Mouse (Mus musculus): ENCODE results near the gene Palm2.

The Palm2 gene

DNA sequence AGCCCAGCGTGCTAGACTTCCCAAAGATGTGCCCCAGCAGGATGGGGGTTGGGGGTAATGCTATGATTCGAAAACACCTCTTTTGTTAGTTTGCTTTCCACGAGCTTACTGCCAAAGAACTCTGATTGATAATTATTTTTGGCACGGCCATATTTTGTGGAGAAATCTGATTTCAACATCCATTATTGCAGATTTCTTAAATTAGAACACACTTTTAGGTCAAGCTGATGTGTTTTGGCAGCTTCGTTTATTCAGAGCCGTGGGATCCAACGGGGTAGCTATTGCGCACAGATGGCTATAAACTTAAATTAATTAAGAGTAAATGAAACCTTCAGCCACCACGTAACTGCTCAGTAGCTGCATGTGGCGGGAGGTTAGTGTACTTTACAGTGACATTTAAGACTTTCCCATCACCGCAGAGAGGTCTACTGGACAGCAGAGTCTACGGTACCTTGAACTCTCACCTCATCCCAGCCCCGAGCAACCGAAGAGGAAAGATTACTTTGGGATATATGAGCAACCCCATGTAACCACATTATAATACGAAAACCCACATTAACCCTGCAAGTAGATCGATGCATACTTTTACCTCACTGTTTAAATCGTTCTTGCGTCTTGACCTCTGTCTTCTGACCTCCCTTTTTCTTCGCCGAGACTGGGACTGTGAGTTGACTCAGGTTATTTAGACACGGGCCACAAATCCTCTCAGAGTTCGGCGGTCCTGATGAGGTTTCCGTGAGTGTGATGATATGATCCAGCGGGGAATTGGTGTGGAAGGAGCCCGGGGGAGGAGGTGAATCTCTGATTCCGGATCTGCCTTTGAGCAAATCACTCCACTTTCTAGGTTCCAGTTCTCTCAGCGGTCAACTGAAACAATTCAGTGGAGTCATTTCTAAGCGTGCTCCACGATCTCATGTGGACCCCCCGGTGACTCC lies 80.2 kb downstream of the Palm2 start:
- DNase-seq = no peak

DNA sequence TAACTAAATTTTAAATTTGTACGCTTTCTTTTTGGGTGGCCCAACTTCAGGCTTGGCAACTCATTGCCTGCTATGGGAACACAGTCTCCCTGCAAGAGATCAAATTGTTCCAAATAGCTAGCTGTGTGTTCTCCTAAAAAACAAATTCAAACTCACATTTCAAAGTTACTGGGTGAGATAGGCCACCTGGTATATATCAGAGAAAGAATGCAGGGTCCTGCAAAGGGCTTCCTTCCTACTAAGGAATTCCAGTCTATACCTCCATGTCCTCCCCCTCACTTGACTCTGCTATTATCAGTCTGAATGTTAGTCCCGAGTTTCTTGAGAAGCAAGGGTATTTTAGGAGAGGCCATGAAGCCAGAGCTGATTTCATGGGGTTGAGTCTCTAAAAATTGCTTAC lies 81.3 kb downstream of the Palm2 start:
- DNase-seq = no peak

DNA sequence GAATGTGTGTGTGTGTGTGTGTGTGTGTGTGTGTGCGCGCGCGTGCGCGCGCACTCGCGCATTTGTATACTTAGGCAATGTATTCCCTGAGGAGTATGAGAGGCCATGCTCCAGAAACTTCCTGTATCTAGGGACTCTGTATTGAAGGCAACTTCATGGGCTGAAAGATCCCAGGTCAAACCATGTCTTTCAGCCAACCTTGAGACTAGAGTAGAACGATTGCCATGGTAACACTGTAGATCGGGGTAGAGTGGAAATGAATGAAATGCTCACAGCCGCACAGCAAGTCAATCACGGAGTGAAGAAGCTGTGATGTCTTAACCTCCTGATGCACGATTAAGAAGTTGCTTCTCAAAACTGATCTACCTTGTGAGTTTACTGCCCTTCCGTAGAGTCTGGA lies 89.4 kb downstream of the Palm2 start:
- no peak for DNase-seq

DNA sequence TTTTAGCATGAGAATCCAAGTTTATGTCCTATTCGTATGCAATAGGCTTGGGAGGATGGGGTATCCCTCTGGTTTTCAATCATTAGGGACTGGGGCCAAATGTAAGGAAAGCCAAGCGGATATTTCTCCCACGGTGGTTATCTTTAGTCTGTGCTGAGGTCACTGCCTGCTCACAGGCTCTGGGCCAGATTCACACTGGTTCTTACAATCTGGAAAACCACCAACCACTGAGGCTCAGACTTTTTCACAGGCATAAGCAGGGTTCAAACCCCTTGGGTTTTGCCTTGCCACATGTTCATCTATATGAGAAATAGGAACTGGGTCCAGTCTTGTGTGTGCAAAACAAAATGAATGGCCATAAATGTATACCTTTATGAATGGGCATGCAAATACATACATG lies 90.4 kb downstream of the Palm2 start:
- no peak for DNase-seq

DNA sequence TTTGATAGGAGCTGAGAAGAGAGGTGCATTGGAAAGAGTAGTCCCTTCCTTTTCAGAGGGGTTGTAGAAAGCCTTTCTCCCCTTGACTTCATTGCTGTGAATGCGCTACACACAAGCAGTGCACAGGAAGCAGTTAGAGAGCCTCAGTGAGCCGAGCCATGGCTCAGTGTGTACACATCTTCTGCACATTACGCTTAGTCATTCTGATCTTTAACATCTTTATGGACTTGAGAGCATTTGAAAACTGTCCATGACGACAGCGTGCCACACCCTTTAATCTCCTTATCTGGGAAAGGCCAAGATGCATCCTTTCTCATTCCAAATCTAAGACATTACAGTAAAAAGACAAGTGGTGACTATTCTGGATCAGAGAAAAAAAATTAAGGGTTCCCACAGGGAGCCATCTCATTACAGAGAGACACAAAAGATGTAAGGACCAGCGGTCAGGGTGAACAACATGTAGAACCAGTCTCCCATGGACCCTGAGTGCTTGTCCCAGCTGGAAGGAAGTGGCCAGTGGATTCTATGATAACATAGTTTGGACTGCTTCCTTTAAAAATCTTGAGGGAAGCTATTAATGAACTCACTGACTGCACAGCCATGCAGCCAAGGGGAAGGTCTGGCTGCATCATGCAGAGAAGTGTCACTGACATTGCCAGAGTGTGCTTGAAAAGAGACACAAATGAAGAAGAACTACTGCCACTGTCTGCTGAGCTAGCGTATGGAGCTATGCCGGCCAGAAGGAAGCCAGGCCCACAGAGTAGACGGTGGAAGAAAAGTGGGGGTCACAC lies 91.4 kb downstream of the Palm2 start:
- DNase-seq = no peak

DNA sequence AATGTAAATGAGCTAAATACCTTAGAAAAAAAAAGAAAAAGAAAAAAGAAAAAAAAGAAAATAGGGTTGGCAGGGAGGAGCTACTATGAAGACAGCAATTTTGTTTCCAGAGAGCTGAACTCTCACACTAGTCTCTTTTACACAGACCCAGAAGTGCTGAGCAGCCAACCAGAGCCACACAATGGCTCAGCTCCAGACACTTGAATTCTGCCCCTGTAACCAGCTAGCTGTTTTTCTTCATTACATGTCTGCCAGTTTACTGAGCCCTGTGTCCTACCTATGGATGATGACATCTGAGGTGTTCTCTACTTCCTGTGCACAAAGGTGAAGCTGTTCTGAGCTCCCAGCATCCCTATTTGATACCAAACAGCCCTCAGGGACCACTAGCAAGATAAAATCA lies 94.2 kb downstream of the Palm2 start:
- no peak for DNase-seq

DNA sequence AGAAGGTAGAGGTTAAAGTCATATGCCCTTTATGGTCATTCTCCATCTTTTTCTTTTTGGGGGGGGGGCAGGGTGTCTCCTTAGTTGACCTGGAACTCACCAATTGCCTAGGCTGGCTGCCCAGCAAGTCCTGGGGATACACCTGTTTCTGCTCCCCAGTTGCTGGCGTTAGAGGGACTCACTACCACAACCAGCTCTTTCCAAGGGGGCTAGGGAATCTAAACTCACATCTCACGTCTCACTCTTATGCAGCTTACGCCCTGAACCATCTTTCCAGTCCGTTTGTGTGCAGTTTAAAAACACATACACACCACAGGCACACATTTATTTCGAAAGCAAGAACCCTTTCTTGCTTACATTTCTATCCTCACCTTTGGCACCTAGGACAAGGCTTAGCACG lies 99.6 kb downstream of the Palm2 start:
- no peak for DNase-seq

DNA sequence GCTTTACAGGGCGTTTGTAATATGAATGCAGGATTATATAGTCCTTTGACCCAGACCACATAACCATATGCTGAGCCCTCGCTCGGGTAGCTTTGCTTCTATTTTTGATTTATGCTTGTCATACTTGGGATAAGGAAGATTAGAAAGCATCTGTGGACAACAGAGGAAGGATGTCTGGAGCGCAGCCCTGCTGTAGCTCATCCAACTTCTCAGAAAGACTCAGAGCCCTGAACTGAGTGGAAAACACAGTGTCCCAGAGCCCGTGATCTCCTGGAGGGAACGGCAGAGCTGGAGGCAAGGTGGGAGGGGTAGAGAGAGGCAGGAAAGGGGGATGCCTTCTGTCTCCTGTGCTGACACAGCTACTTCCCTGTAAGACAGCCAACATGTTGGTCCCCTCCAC lies 100.2 kb downstream of the Palm2 start:
- DNase-seq = no peak

DNA sequence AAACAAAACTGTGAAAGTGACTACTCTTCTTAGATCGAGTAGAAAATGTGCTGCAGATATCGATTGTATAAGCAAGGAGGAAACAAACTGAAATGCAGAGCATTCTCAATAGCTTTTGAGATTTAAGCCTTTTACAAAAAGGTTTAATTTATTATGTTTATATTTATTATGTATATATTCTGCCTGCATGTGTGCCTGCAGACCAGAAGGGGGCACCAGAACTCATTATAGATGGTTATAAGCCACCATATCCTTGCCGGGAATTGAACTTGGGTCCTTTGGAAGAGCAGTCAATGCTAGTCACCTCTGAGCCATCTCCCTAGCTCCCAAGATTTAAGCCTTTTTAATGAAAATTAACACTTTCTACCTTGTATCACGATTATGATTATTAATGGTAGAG lies 101.0 kb downstream of the Palm2 start:
- no peak for DNase-seq

DNA sequence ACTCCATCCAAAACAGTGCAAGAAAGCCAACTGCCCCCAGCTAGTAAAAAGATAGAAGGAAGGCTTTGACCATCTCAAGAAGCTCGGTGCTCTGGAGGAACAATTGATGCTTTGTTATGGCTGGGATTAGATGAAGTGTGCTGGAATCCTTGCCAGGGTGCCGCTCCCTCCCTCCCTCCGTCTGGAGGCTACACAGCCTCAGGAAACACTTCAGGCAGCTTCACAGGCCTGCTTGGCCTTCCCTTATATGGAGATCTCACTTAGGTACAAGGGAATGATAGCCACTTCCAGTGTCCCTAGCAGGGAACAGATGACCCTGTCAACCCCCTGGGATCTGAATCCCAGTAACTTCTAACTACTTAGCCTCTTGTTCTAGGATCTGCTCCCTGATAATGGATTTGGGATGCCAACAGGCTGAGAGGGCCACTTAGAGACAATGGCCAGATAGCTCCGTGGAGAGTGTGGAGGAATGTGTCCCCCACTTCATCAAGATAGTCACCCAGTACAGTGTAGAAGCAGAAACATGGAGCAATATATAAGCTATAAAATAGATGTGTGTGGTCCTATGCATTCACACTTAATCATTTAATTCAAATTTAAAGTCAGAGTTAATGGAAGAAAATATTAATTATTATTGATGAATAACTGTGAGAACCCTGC lies 104.1 kb downstream of the Palm2 start:
- DNase-seq = no peak

DNA sequence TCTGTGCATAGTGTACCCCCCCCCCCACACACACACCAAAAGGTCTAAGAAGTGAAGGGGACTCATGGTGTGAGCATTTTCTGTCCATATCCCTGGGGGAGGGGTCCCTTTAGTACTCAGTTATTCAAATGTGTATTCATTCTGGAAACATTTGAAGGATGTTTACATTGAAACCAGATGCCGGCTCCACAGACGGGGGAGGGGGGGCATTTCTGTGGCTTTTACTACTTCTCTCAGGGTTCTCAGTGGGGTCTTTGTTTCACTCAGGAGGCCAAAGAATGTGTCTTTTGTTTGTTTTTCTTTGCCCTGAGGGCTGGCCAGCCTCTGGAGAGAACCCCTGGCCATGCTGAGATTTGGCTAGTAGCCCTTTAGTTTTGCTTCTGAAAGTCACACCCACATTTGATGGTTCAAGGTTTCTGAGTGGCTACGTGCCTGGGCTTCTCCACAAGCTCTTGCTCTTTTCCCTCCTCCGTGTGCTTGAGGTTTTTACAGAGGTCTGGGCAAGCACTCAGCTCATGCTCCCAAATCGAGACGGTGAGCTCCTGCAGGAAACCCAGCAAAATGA lies 109.7 kb downstream of the Palm2 start:
- DNase-seq = no peak

DNA sequence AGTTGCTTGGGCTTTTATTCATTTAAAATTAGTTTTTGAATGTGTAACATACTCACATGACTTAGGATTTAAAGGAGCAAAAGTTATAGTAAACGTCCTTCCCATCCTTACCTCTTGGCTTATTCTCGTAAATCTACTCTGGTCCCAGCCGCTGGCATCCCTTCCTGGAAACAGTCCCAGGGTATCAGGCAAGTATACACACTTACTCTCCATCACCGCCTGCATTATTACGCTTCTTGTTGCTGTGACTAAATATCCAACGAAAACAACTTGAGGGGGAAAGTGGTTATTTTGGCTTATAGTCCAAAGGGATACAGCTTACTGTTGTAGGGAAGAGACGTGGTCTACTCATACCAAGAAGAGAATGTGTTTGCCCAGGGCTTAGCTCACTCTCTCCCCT lies 113.7 kb downstream of the Palm2 start:
- DNase-seq = no peak

DNA sequence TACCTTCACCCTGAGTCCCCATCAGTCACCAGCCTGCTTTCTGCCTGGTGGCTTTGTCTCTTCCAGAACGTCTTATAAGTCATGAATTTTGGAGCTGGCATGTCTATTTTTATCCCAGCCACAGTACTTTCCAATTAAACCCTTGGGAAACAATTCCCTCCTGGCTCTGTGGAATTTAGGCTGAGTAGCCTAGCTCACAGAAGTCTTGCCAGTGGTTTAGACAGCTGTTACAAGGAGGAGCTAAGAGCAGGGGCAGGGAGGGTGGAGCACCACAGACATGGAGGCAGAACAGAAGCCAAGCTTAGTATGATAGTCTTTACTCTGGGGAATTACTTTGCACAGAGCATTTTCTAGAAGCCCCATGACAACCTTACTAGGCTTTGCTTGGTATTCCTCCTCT lies 116.2 kb downstream of the Palm2 start:
- no peak for DNase-seq

DNA sequence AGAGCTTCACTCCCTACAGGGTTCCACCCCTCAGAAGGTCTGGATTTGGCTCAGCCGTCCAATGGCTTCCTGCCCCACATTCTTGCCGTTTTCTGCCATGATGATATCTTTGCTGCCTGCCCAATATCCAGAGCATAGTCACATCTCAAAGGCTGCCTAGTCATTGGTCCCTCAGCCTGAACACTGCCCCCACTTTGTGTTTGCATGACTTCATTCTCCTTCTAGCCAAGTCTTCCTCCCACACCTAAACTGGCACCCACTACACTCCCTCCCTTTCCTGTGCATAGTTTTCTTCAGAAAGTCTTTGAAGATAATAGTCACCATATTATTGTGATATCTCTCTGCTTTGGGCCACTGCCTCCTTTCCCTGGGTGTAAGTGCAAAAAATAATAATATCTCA lies 123.1 kb downstream of the Palm2 start:
- no peak for DNase-seq

DNA sequence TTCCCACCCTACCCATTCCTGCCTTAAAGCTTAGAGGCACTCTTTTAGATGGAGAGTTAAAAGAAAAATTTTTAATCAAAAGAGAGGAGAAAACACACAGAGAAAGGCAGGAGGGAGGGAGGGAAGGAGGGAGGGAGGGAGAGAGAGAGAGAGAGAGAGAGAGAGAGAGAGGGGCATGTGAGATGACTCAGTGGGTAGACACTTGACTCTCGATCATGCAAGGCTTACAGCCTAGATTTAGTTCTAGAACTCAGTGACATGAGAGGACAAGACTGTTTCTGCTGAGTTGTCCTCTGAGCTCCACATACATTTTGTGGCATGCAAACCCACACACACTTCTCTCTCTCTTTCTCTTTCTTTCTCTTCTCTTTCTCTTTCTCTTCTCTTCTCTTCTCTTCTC lies 125.4 kb downstream of the Palm2 start:
- DNase-seq = no peak

DNA sequence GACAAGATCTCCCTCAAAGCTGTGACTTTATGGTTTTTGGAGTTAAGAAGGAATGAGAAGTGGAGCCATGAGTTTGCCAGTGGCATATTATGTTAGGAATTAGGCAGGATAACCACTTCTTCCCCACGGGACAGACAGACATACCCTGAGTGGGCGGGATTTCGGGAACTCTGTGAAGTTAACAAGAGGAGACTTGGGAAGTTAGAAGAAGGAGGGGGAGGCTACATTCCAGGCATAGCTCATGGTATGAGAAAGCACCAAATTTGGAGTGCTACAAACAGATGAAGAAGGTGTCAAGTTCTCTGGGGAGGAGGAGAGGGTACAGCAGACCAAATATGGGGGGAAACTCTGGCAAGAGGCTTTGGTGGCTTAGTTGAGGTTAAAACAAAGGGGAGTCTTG lies 126.0 kb downstream of the Palm2 start:
- no peak for DNase-seq

DNA sequence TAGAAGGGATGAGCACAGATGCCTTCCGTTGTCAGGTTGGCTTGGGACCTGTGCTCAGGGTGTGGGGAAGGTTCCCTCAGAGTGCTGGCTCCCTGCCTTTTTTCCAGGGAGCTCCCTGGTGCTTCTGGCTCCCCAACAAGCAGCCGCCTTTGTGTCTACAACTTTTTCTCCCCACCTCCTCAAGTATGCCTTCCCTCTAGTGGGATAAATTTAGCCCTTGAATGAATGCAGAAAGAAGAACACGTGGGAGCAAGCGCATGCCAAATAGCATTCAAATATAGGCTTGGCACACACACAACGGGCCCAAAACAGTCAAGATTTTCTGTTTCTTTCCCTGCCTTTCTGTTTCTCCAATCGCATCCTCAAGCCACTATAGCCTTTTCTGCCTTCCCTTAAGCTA lies 127.0 kb downstream of the Palm2 start:
- DNase-seq = peak in 1 of 2 experiments; percentile 17

DNA sequence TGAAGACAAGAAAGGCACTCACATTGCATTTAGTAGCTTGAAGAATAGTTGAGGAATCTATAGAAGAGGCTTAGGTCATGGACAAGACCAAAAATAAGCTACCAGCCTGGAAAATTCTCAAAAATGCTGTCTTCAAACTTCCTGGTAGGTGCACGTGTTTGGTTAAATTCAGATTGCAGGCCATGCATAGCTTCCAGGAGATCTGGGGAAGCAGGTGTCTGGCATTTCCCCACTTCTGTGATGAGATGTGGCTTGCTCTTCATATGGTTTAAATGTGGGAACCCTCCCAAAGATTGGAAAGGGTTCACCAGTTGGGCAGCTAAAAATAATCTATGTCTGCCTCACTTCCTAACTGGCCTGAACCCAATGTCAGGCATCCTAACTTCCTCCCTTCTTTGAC lies 131.2 kb downstream of the Palm2 start:
- no peak for DNase-seq

DNA sequence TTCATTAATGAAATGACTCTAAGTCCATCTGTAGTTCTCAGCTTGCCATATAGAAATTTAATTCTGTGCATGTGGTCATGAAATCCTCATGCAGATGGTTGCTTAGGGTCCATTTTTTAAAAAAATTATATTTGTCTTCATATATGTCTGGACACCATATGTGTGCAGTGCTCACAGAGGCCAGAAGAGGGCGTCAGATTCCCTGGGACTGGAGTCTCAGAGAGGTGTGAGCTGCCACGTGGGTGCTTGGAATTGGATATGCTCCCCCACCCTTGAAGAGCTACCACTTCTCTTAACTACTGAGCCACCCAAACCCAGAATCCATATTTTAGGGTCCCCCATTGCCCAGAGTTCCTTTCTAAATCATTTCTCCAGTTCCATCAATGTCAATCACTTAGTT lies 131.8 kb downstream of the Palm2 start:
- no peak for DNase-seq

DNA sequence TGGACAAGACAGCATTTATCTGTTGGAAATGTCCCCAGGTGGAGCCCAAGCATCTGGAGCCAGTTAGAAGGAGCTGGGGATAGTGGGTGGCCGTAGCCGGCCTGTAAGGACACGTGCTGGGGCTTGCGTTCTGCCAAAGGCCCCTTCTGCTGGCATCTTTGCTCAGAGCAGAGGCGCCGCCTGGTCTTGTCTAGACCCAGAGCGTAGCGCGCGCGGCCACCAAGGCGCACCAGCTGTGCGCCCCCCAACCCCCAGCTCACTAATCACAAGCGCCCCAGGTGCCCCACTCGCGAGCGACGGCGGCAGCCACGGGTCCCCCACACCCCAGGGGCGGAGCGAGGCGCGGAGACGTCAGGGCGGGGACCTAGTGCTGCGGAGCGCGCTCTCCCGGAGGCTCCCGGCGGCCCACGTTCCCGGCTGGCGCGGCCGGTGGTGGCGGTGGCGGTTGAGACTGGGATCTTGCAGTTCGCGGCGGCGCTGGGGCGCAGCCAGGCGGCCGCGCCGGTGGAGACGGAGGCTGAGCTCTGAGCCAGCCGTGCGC lies 133.7 kb downstream of the Palm2 start, which contains the start of gene Pakap:
Gene Pakap (plus strand): TSS at position 514 of the 541 bp plus-strand sequence.
- DNase-seq = peak; percentile 50 to 57

DNA sequence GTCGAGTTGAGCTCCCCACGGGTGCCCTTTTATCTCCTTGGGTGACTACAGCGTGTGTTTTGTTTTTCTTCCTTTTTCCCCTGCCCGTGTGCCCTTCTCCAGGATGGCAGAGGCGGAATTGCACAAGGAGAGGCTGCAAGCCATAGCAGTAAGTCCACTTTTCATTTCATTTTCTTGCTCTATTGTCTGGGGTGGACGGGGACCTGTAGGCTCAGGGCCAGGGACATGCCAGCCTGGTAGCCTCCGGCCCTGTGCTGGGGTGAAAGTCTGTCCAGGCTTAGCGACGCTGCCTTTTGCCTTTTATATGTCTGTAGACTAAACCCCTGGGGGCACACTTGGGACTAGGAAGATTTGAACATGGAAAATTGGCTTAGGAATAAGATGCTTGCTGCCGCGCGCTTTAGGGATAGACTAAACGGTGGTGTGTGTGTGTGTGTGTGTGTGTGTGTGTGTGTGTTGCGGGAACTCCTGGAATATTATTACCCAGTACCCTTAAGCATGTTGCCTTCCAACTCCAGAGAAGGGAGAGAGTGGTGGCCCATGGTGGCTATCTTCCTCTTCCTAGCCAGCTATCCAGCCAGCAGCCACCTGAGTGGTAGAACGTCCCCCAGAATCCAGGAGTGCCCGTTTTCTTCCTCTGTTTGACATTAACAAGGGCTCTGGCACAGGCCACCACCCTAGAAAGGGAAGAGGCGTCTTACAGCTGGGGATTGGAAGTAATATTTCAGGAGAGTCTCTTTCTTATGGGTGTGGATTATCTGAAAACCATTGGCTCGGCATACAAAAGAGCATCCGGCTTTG lies 134.4 kb downstream of the Palm2 start:
- peak in 1 of 2 experiments; percentile 9 for DNase-seq

DNA sequence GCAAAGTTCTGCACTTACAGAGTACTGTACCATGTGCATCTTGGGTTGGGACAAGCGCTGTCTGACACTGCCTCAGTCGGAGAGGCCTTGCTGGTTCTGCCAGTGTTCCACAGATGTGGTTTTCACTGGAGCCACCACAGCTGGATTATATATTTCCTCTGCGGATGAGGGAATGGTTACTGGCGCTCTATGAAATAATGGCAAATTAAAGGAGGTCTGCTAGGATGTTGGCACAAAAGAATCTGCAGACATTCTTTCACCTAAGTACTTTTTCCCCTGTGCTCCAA lies 135.0 kb downstream of the Palm2 start:
- DNase-seq = no peak

Measured in cerebellum, adult 18-20 months (tissue).